Mouse (Mus musculus): Measurements from ENCODE around the gene Cic.

DNA sequence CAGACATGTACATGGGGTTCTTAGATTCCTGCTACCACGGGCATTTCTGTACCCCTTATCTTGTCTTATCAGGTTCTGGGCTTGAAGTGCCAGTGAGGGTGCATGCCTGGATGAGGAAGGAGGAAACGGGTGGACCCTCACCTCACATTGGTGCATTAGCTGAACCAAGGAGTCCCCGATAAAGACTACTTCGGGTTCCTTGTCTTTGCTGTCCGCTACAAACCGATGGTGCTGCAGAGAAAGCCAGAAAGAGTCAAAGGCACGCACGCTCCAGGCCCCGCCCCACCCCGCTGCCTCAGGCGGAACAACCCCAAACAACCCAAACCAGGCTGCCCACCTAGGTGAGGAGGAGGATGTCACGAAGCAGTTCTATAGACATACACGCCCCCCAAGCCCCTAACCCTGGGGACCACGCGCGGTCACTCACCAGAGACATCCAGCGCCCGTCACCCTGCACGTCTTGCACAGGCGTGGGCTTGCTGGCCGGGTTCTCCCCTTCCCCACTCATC is 29.5 kb downstream of the Cic start:
- no peak for TF ChIP-seq POLR2A (IDR thresholded peaks at IDR 0.05; ENCODE audit: insufficient read depth, low read length)
- no peak for TF ChIP-seq CTCF (IDR thresholded peaks at IDR 0.05; ENCODE audit: low read depth, low read length)
